Mouse (Mus musculus) stomach, postnatal 0 days (tissue): ENCODE data around the gene Unkl.
"Not testable (repeated sequence)": the region's sequence is repeated elsewhere in the genome, so short reads cannot be mapped to it uniquely, and the experiment has no call there.

Experiments
- CTCF ChIP-seq: IDR thresholded peaks from 2 replicates; pipeline ENCODE4 v1.5.1; 2016; ENCODE audit warnings: antibody characterized with exemption, low read depth, mild to moderate bottlenecking, moderate library complexity
- EP300 ChIP-seq: optimal IDR thresholded peaks from 2 replicates; pipeline ENCODE3; 2016; ENCODE audit warnings: antibody characterized with exemption

DNA sequence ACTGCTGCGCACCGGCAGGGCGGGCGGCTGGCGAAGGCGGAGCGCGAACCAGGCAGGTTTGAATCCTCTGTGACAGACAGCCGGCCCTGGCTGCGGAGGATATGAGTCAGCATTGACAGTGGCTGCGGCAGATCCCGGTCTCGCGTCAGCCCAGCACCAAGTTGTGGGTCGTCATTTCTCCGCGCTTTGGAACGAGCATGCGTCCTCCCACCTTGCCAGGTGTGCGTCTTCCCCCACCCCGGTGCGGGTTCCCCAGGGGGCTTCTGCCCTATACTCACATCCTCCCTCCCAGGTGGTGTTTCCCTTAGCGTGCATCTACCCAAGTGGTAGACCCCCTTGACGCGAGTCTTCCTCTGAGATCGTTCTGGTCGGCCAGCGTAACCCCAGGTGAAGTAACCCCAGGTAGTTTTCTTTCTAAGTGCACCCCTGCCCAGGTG, 34.3 kb downstream of the Unkl start:
- TF ChIP-seq CTCF, EP300: not testable (repeated sequence)
